Mouse (Mus musculus): ENCODE data around the gene Nptx1.

- TF ChIP-seq CTCF (IDR thresholded peaks at IDR 0.05; ENCODE audit: control insufficient read depth, insufficient read depth, low read length) (no peak), POLR2A (IDR thresholded peaks at IDR 0.05; ENCODE audit: borderline replicate concordance, control insufficient read depth, low read depth, low read length) (no peak)
Observed at GRCm38 (mm10) chr11:119539944-119540343, 7.6 kb downstream of the Nptx1 start.
